Mouse (Mus musculus) adrenal gland, adult (tissue): ENCODE measurements around the gene Olfr1183.
"Not testable (repeated sequence)": the region's sequence is repeated elsewhere in the genome, so short reads cannot be mapped to it uniquely, and the experiment has no call there.

Experiments
- DNase-seq, 2 experiments: peaks; one replicate each; pipeline ENCODE4 v3.0.0; 2022 to 2023; ENCODE audit warnings: low spot score in 1 of 2; ENCODE audit not compliant: inconsistent age in 2 of 2

Olfr1183 gene

DNA sequence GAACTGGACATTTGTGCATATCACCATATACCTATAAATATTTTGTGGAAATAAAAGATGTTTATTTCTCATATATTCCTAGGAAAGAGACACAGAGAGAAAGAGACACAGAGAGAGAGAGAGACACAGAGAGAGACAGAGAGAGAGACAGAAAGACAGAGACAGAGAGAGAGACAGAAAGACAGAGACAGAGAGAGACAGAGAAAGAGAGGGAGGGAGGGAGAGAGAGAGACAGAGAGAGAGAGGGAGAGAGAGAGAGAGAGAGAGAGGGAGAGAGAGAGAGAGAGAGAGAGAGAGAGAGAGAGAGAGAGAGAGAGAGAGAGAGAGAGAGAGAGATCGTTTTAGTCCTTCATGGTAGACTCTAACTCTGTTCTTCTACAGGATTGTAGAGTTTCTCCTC, at the start of gene Olfr1183:
Gene Olfr1183, plus strand, starts transcription at position 301 of the 400 bp plus-strand sequence.
- DNase-seq, result not testable (repeated sequence)

- no peak for DNase-seq
Measured at GRCm38 (mm10) chr2:88406353-88406752, 48.3 kb upstream of the Olfr1183 start, which contains the start of gene Olfr1179. Olfr1179 (minus strand) TSS chr2:88406453.

DNA sequence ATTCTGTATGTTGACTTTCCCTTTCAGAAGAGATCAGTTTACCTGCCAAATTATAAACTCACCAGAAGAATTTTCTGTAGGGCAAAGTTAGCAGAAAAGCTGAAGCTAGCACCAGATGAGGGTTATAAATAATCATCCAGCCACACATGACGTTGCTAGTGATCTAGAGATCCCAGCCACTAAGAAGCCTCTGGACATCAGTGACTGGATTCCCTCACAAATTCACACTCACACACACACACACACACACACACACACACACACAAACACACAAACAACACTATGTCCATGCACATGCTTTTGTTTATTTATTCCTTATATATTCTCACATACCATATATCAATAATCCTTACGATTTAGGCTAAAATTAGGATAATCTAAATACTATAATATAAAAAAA, 35.6 kb upstream of the Olfr1183 start, which contains the start of gene Olfr1180:
Gene Olfr1180, minus strand, starts transcription at position 101 of the 400 bp plus-strand sequence.
- DNase-seq, result no peak

DNA sequence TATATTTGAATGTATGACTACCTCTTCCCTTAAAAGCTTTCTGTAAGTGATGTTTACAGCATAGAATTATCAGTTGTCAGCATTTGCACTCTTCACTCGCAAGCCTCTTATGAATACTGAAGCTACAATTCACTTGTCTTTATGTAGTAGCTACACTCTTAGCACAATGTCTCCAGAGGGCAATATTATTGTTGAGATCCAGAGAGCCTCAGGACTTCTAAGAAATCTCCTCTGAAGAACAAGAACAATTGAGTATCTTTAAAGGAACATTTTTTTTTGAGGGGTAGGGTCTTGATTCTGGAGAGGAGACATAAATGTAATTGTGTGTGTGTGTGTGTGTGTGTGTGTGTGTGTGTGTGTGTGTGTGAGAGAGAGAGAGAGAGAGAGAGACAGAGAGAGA, 28.6 kb upstream of the Olfr1183 start, which contains the start of gene Olfr1181:
Gene Olfr1181, minus strand, starts transcription at position 101 of the 400 bp plus-strand sequence.
- DNase-seq, result no peak

DNA sequence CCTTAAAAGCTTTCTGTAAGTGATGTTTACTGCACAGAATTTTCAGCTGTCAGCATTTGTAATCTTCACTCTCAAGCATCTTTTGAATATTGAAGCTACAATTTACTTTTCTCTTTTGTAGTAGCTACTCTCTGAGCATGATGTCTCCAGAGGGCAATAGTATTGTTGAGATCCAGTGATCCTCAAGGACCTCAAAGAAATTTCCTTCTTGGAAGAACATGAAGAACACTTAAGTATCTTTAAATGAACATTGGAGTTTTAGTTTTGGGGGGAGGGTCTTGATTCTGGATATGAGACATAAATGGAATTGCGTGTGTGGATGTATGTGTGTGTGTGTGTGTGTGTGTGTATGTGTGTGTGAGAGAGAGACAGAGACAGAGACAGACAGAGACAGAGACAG, 5.6 kb upstream of the Olfr1183 start, which contains the start of gene Gm13757:
Gene Gm13757, minus strand, starts transcription at position 101 of the 400 bp plus-strand sequence.
- DNase-seq, result no peak

- DNase-seq, result no peak
Measured at GRCm38 (mm10) chr2:88483298-88483697, 28.6 kb downstream of the Olfr1183 start, which contains the start of gene Olfr1184. Olfr1184 (plus strand) TSS chr2:88483598.

- DNase-seq, result no peak
Measured at GRCm38 (mm10) chr2:88493020-88493419, 38.4 kb downstream of the Olfr1183 start, which contains the start of gene Olfr1185-ps1. Olfr1185-ps1 (plus strand) TSS chr2:88493320.

DNA sequence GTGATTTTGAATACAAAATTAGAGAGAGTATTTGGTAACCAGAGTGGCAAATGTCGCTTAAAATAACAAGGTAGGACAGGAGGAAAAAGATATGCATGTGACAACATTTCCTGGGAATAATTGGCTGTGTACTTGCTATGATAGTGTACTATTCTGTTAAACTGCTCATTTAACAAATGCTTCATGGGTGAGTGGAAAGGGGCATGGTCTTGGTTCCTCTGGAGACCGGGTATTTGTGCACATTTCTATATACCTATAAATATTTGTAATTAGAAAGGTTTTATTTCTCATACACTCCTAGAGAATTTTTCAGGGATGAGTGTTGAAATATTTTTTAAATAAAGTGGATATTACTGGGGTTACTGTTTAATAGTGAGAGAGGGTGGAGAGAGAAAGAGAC, 63.6 kb downstream of the Olfr1183 start, which contains the start of gene Olfr1186:
Gene Olfr1186, plus strand, starts transcription at position 301 of the 400 bp plus-strand sequence.
- DNase-seq, result no peak
